Mouse (Mus musculus): Measurements from ENCODE around the gene Kpna2.
"Not testable (repeated sequence)": the region's sequence is repeated elsewhere in the genome, so short reads cannot be mapped to it uniquely, and the experiment has no call there.

Kpna2 gene

DNA sequence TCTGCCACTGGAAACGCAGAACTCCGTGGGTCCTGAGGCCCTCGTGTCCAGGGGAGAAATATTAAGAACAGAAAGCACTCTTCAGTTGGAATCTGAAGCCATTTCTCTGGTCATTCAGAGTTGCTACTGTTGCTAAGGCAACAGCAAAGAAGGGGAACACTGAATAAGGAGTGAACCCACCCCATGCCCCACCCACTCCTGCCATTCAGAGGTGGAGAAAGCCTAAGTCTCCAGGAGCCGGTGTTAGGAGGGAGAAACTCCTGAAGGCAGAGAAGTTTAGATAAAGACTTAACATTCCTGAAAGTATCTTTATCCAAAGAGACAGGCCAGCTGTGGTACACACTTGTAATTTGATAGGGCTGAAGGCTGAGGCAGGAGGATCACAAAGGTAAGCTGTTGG is 20.0 kb upstream of the Kpna2 start:
- DNase-seq (ENCODE audit: low read depth, low spot score), result no peak

DNA sequence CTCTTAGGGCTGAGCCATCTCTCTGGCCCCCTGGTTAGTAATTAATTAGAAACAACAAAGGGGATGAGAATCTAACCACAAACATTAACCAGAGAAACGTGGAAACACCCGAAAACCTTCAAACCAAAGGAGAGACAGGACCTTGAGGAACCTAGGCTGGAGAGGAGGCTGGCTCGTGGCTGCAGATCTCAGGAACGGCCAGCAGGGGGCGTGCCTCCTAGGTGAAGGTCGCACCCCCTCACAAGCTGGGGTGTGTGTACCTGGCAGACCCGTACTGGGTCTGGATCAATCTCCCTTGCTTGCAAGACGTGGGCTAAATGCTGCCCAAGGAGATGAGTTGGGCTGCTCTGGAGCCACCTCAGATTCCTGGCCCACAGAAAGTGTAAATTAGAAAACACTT is 19.3 kb upstream of the Kpna2 start:
- no peak for DNase-seq (ENCODE audit: low read depth, low spot score)

DNA sequence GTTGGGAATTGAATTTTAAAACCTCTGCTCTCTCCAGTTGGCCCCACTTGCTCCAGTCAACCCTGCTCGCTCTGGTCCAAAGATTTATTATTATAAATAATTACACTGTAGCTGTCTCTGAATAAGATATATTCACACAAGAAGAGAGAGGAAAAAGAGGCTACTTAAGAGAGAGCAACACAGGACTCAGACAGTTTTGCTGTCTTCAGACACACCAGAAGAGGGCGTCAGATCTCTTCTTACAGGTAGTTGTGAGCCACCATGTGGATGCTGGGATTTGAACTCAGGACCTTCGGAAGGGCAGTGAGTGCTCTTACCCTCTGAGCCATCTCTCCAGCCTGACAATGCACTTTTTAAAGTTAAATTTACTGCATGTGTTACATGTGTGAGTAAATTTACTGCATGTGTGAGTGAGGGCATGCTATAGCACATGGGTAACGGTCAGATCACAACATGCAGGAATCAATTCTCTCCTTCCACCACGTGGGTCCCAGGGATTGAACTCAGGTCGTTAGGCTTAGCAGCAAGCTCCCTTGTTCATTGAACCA is 18.1 kb upstream of the Kpna2 start:
- no peak for DNase-seq (ENCODE audit: low read depth, low spot score)

DNA sequence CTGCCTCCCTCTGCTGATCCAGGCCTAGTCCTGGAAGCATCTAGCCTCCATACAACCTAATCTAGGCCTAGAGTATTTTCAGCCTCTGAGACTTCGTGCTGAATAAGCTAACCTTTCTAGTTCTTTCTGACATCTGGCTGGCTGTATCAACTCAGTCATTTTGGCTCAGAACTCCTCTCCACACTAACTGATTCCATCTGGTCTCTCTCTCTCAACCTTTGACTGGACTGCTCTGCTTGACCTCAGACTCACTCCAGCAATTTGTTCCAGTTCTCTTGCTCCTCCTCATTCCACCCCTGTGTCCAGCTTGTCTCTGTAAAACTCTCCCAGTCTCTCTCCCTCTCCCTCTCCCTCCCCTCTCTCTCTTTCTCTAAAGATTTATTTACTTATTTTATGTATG is 17.6 kb upstream of the Kpna2 start:
- no peak for DNase-seq (ENCODE audit: low read depth, low spot score)

DNA sequence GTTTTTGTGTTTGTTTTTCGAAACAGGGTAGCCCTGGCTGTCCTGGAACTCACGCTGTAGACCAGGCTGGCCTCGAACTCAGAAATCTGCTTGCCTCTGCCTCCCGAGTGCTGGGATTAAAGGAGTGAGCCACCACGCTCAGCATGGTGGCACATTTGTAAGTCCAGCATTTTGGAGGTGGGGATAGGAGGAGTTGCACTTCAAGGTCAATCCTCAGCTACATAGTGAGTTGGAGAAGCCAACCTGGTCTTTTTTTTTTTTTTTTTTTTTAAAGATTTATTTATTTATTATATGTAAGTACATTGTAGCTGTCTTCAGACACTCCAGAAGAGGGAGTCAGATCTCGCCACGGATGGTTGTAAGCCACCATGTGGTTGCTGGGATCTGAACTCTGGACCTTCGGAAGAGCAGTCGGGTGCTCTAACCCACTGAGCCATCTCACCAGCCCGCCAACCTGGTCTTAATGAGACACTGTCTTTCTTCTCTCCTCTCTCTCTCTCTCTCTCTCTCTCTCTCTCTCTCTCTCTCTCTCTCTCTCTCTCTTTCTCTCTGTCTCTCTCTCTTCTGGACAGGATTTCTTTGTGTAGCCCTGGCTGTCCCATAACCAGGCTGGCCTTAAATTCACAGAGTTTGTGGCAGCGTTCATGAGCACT is 16.3 kb upstream of the Kpna2 start:
- not testable (repeated sequence) for DNase-seq (ENCODE audit: low read depth, low spot score)

DNA sequence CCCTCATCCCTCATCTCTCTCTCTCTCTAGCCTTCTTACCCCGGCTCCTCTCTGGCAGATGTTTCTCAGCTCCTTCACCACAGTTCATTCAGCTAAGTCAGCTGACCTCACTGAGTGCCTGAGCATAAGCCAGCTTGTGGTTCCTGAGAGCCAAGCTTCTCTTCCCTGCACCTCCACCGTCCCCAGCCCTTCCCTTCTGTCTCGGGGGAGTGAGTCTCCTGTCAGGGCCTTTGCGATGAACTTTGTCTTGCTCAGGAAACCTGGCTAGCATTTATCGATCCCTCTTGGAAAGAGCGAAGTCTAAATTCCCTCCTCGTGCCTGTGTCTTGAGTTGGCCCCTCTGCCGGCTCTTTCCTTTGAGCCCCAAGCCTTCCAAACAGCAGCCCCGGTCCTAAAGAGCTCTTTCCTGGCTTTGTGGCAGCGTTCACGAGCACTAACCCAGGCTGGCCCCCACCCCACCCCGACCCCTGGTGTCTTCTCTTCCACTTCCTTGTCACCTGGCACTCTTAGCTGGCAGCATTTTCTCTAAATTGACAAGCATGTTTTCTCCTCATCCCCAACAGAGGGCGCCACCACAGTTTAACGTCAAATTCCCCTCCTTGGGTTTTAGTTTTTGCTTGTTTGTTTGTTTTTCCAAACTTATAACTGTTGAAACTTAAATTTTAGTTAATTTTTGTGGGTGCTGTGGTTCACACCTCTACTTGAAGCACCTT is 15.4 kb upstream of the Kpna2 start:
- no peak for DNase-seq (ENCODE audit: low read depth, low spot score)

DNA sequence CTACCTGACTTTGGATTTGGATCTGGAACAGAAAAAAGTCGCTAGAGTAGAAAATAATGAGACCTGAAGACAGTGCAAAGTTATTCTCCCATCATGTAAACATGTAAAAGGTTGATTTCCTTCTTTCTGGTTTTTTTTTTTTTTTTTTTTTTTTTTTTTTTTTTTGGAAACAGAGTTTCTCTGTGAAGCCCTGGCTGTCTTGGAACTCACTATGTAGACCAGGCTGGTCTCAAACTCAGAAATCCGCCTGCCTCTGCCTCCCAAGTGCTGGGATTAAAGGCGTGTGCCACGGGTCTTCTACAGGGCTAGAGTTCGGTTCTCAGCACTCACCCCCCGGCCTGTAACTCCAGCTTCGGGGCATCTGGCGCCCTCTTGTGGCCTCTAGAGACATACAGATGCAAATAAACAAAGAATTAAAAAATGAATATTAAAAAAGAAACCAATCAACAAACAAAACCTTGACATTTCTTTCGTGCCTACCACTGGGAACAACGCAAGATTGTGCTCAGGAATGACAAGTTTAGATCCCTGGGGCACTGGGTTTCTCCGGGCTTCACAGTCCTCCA is 14.8 kb upstream of the Kpna2 start:
- DNase-seq (ENCODE audit: low read depth, low spot score), result no peak

DNA sequence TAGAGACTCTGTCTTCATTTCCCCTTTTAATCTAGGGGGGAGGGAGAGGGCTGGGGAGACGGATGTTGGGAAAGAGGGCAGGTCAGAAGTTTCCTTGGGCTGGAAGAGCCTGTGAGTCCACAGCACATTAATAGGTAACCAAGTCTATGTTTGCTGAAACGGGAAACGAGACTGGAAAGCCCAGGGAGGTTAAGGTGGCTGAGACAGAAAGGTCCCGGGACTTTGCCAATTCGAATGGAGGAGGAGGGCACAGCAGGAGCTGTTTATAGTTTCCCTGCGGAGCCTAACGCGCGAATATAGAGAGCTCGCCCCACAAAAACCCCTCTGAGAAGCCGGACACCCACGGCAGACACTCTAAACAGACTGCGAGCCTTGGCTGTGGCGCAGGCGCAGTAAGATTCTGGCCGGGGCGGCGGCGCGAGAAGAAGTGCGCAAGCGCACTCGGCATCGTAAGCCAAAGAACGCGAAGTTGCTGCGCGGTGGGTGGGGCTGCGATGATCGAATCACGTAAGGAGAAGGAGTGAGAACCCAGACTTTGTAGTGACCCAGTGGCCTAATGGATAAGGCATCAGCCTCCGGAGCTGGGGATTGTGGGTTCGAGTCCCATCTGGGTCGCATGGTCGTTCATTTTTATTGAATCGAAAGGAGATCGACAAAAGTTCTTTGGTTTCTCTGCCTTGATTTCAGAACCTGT is 13.1 kb upstream of the Kpna2 start:
- peak; percentile 96 for DNase-seq (ENCODE audit: low read depth, low spot score)

DNA sequence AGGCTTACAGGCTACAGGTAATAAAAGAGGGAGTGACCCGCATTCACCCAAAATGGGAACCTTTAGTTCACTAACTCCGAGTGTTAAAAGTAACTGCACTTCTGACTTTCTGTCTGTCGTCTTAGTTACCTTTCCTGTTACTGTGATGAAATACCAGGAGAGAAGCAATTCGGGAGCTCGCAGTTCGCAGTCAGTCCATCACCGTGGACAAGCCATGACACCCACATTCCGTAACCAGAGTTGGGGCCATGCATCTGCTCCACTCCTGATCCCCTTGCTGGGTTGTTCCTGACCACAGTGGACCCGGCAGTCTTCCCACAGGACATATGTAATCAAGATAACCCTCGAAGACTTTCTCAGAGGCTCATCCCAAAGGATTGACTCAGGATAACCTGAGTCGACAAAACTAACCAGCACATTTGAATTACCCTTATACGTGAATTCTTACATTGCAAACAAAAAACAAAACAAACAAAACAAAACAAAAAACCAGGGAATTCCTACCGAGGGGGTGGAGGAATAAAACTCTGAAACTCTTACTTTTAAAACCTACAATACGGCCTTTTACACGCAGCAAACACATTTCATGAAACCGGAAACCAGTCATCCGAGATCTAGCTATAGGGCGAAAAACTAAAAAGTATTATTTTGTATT is 12.5 kb upstream of the Kpna2 start:
- no peak for DNase-seq (ENCODE audit: low read depth, low spot score)

DNA sequence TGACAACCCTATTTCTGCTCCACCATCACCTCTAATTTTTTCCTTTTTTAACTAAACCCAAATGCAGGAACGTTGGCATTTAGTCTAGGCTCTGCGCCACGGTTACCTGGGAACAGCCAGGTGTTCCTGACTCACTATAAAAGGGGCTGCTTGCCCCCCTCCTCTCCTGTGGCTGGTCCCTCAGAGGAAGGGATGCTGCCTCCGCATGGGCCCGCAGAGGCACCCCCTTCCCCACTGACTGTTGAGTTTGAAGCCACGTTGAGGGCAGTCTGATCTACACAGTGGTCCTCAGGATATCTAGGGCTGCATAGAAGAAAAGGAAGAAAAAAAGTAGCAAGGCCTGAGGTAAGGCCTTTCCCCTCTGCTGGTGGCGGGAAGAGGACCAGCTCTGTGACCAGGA is 11.8 kb upstream of the Kpna2 start:
- no peak for DNase-seq (ENCODE audit: low read depth, low spot score)

DNA sequence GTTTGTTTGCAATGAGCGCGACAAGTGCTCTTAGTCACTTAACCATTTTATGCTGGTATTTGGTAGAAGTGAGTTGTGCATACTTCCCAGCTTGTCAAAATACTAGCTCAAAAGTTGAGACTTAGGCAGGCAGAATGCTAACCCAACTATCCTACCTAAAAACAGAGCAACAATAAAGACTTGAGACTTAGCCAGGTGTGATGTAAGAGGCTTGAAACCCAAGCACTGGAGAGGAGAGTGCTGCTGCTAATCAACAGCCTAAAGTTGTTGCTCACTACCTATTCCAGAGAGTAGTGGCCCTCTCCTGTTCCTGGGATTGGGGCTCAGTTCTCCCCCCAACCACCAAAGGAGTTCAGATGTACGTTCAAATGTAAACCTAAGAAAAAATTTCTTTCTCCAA is 11.1 kb upstream of the Kpna2 start:
- DNase-seq (ENCODE audit: low read depth, low spot score), result no peak

DNA sequence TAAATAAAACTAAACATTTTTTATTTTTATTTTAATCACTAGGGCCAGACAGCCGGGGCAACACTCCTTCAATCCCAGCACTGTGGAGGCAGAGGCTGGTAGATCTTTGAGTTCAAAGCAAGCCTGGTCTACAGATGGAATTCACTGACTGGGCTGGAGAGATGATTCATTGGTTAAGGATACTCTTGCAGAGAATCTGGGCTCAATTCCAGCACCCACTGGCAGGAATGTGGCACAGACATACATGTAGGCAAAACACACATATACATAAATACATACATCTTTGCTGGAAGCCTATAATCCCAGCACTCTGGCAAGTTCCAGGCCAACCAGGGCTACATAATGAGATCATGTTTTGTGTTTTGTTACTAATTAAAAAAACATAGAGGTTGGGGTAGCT is 6.2 kb upstream of the Kpna2 start:
- no peak for DNase-seq (ENCODE audit: low read depth, low spot score)

DNA sequence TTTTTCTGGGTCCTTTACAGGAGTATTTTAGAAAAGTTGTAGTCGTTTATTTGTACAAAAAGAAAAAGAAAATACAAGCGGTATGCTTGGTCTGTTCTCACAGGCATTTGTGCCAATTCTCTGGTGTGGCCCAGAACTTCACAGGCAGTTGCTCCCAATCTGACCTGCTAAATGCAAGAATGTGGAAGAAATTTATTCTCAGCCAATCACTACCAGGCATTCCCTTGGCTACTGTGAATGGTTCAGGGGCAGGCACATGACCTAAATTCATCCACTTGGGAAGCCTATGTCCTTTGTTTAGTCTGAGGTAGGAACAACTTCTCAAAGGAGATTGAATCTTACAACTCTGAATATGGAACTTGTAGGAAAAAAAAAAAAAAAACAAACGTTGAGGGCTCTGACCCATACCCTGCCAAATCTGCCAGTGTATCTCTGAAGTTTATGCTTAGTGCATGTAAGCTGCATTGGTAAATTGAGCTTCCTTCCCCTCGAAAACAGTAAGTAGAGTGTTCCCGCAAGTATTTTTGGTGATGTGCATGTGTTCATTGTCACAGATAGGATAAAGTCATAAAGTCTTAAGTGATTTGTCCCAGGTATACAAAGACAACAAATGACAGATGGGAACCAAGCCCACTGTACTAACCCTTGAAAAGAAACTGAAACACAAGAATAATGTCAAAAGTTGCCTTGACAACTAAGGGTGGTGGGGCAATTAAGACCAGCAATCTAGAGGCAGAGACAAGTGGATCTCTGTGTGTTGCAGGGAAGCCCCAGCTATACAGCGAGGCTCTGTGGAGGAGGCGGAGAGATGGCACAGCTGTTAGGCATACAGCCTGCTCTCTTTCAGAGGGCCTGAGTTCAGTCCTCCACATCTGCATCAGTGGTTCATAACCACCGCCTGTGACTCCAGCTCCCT is 2.7 kb upstream of the Kpna2 start:
- no peak for DNase-seq (ENCODE audit: low read depth, low spot score)

DNA sequence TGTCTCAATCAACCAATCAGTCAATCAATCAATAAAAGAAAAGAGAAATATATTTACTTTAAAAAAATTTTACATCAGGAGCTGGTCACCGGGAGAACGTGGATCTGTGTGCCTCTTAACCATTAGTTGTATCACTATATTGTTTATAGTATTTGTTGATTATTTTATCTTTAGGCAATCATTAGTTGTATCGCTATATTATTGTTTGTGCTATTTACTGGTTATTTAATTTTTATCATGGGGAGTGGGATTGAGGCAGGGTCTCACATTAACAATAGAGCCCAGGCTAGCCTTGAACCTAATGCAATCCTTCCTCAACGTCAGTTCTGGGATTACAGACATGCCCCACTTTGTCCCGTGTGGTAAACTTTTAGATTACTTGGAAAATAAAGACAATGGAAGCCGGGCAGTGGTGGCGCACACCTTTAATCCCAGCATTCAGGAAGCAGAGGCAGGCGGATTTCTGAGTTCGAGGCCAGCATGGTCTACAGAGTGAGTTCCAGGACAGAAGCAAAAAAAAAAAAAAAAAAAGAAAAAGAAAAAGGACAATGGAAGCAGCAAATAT is 690 bp upstream of the Kpna2 start:
- DNase-seq (ENCODE audit: low read depth, low spot score), result no peak

DNA sequence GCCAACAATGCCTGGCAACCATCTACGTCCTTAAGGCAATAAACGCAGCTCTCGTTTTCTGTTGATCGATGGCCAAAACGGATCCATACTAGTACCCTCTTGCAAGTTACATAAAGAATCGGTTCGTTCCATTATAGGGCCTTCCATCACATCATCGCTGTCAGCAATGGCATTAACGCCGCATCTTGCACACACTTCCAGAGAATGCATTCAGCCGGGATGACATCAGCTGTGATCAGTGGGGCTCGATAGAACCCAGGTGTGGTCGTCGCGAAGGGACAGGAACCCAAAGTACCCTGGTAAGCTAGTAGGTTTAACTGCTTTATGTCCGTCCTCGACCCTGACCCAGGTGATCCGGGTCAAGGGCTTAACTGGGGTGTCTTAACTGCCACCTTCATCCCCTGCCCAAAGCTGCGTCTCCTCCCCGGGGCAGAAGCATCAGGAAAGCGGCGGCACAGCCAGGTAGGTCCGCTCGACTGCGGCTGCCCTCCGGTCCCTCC is 640 bp downstream of the Kpna2 start:
- no peak for DNase-seq (ENCODE audit: low read depth, low spot score)

DNA sequence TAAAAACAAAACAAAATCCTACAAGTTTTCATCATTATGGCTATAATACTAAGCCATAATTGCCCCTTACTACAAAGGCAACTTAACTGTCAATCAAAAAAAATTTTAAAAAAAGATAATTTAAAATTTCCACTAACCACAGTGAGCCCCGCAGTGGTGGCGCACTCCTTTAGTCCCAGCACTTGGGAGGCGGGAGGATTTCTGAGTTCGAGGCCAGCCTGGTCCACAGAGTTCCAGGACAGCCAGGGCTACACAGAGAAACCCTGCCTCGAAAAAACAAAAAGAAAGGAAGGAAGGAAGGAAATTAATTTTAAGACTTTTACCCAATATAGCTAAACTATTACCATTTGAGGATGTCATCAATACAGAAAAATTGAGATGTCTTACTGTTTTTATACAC is 1.4 kb downstream of the Kpna2 start:
- DNase-seq (ENCODE audit: low read depth, low spot score), result no peak

DNA sequence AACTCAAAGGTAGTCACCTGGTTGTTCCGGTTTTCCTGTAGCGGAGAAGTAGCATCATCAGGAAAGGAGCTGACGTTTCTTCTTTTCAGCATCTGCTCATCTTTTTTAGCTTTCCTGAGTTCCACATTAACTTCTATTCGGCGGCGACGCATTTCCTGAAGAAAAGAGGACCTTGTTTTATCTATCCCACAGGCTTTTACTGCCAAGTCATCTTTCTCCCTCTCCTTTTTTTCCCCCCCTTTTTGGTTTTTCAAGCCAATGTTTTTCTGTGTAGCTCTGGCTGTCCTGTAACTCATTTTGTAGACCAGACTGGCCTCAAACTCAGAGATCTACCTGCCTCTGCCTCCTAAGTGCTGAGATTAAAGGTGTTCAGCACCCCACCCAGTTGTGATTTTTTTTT is 2.8 kb downstream of the Kpna2 start:
- DNase-seq (ENCODE audit: low read depth, low spot score), result not testable (repeated sequence)

DNA sequence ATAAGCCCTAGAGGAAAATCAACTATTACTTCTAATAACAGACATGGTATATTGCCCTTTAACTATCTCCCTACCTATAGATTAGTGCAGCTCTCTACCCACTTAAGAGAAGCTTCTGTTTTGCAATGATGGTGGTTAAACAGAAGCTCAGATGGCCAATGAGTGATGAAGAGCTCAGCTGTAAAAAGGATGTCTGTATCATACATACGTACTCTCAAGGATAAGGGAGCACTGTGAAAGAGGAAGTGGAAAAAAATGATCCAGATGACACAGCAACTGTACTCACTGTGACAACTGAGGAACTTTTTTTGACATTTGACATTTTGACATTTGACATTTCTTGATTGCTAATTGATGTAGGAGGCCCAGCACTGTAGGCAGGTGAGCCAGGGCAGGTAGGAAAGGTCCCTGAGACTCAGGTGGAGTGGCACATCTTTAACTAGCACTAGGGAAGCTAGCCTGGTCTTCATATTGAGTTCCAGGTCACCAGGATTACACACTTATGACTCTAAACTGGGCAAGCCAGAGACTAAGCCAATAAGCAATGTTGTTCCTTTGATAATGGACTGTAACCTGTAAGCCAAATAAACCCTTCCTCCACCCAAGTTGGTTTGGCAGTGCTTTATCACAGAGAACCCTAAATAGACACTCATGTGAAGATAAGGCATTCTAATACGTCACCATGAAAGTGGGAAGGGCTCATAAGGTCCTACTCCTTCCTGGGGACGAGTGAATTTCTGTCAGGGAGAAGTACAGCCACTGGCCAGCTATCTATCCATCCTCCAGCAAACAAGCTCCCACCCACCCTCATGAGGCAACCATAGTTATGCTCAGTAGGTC is 4.9 kb downstream of the Kpna2 start:
- no peak for DNase-seq (ENCODE audit: low read depth, low spot score)

DNA sequence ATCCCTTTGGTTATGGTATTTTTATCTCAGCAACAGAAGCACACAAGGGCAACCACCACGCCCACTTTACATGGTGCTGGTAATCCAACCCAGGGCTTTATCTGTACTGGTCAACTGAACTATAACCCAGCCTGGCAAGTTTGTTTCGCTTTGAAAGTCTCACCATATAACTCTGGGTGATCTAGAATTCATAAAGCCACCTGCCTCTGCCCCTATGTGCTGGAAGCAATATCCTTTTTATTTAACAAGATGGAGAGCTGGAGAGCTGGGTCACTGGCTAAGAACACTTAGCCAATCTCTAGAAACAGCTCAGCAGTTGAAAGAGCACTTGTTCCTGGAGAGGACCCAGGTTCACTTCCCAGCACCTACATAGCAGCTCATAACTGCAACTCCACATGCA is 12.0 kb downstream of the Kpna2 start:
- no peak for DNase-seq (ENCODE audit: low read depth, low spot score)

All from embryo, embryonic 11.5 days (tissue).